Mouse (Mus musculus) testis, adult 2 months (tissue): ENCODE results near the gene Gm11099. TPM values are rescaled to one million over a fixed set of nuclear protein-coding genes. Genes with fewer than 3 reads are reported as not detected.

ENCODE experiments used
- H3K27ac ChIP-seq: fragments of 200-500 bp; 2 replicates; pipeline ENCODE4 v1.5.1; 2012; ENCODE audit warnings: low read depth, low read length; ENCODE audit not compliant: control insufficient read depth, insufficient read depth
- H3K27me3 ChIP-seq: fragments of 200-500 bp; 2 replicates; pipeline ENCODE4 v1.6.1; 2012; ENCODE audit warnings: mild to moderate bottlenecking, low read length, moderate library complexity; ENCODE audit not compliant: control insufficient read depth, insufficient read depth
- H3K36me3 ChIP-seq: fragments of 200-500 bp; 2 replicates; pipeline ENCODE4 v1.6.1; 2012; ENCODE audit warnings: mild to moderate bottlenecking, low read length; ENCODE audit not compliant: control insufficient read depth, insufficient read depth
- H3K4me1 ChIP-seq: fragments of 200-500 bp; 2 replicates; pipeline ENCODE4 v1.6.1; 2012; ENCODE audit warnings: low read length; ENCODE audit not compliant: control insufficient read depth, insufficient read depth
- H3K4me3 ChIP-seq: fragments of 200-500 bp; 2 replicates; pipeline ENCODE4 v1.5.1; 2012; ENCODE audit warnings: low read depth, mild to moderate bottlenecking, low read length, moderate library complexity, mixed read lengths; ENCODE audit not compliant: control insufficient read depth
- CTCF ChIP-seq: fragments of 200-500 bp; IDR thresholded peaks from 2 replicates; pipeline ENCODE4 v1.5.1; 2012; ENCODE audit warnings: low read depth, mild to moderate bottlenecking, inconsistent platforms, low read length, moderate library complexity; ENCODE audit not compliant: control insufficient read depth, insufficient read depth, insufficient replicate concordance
- POLR2A ChIP-seq: fragments of 200-500 bp; IDR thresholded peaks from 2 replicates; pipeline ENCODE4 v1.6.1; 2012; ENCODE audit warnings: low read depth, mild to moderate bottlenecking, inconsistent platforms, low read length, moderate library complexity; ENCODE audit not compliant: control insufficient read depth
- polyA plus RNA-seq: library from polyadenylated mRNA; depleted of rRNA; stranded (reverse); fragments of >200 nt; gene quantifications from 2 replicates; pipeline ENCODE4 v1.2.3, GENCODE M21; 2012; rRNA removed

Gene Gm11099
- not detected in 2 replicates for polyA plus RNA-seq

GRCm38 (mm10) chr2:58859134-58859533 is at the start of gene Gm11099:
Gene Gm11099, plus strand, starts transcription at chr2:58859434.
- Histone ChIP-seq H3K4me1 (no peaks in the 10 kb centered on the region), H3K4me3 (no peak within 1 kb of the TSS), H3K27me3 (no peaks in the 10 kb centered on the region), H3K27ac (no peak within 1 kb of the TSS), H3K36me3 (no peaks in the 10 kb centered on the region)
- TF ChIP-seq CTCF, result no peak
- TF ChIP-seq POLR2A, result no peak

- no peak for TF ChIP-seq POLR2A
- no peaks in the 10 kb centered on the region for H3K27me3 ChIP-seq
- no peak overlapping the region for H3K27ac ChIP-seq
- H3K4me3 ChIP-seq, result no peak overlapping the region
- no peaks in the 10 kb centered on the region for H3K36me3 ChIP-seq
- H3K4me1 ChIP-seq, result no peaks in the 10 kb centered on the region
Measured at GRCm38 (mm10) chr2:58812941-58813340, 46.3 kb upstream of the Gm11099 start.

- Histone ChIP-seq H3K4me1 (peaks cover 2% of the 10 kb centered on the region), H3K27ac (no peak overlapping the region), H3K27me3 (no peaks in the 10 kb centered on the region), H3K4me3 (no peak overlapping the region), H3K36me3 (no peaks in the 10 kb centered on the region; the same call in 1 of the 2 replicates)
- TF ChIP-seq POLR2A (no peak), CTCF (no peak)
Measured at GRCm38 (mm10) chr2:58828910-58829600, 30.2 kb upstream of the Gm11099 start.

GRCm38 (mm10) chr2:58829981-58830742 is 29.1 kb upstream of the Gm11099 start:
- Histone ChIP-seq H3K36me3 (no peaks in the 10 kb centered on the region; the same call in 1 of the 2 replicates), H3K4me3 (no peak overlapping the region), H3K27me3 (no peaks in the 10 kb centered on the region), H3K27ac (no peak overlapping the region), H3K4me1 (peaks cover 2% of the 10 kb centered on the region)
- TF ChIP-seq CTCF (no peak), POLR2A (no peak)

- peak overlapping the region; percentile 28 for H3K4me3 ChIP-seq
Measured at GRCm38 (mm10) chr2:58832253-58832980, 26.8 kb upstream of the Gm11099 start.

GRCm38 (mm10) chr2:58841021-58841420 is 18.2 kb upstream of the Gm11099 start:
- Histone ChIP-seq H3K36me3 (no peaks in the 10 kb centered on the region), H3K27me3 (no peaks in the 10 kb centered on the region), H3K27ac (no peak overlapping the region), H3K4me3 (no peak overlapping the region), H3K4me1 (no peaks in the 10 kb centered on the region)
- TF ChIP-seq POLR2A (no peak), CTCF (no peak)

More at GRCm38 (mm10) chr2:58832253-58832980, 26.8 kb upstream of the Gm11099 start:
- TF ChIP-seq POLR2A, result no peak
- Histone ChIP-seq H3K36me3 (no peaks in the 10 kb centered on the region; the same call in 1 of the 2 replicates), H3K27ac (no peak overlapping the region), H3K4me1 (no peaks in the 10 kb centered on the region; the same call in 1 of the 2 replicates), H3K27me3 (no peaks in the 10 kb centered on the region)

GRCm38 (mm10) chr2:58842443-58842842 is 16.8 kb upstream of the Gm11099 start:
- TF ChIP-seq CTCF (no peak), POLR2A (no peak)
- H3K27me3 ChIP-seq, result no peaks in the 10 kb centered on the region
- no peak overlapping the region for H3K4me3 ChIP-seq
- no peaks in the 10 kb centered on the region for H3K36me3 ChIP-seq
- H3K4me1 ChIP-seq, result no peaks in the 10 kb centered on the region
- H3K27ac ChIP-seq, result no peak overlapping the region
